Mouse (Mus musculus) MEL (cell line): Measurements from ENCODE around the gene Cracr2a. TPM values are rescaled to one million over a fixed set of nuclear protein-coding genes. Genes with fewer than 3 reads are reported as not detected.

ENCODE experiments used
- DNase-seq: peaks from one replicate; pipeline ENCODE4 v3.0.0; 2011; ENCODE audit warnings: low read depth, low spot score
- H3K27ac ChIP-seq: 2 replicates; pipeline ENCODE4 v1.5.1; 2012; ENCODE audit warnings: low read depth, mild to moderate bottlenecking, control low read depth, low read length, moderate library complexity; ENCODE audit not compliant: control insufficient read depth
- H3K27me3 ChIP-seq, 2 experiments: fragments of 150-350 bp in 1 of 2; sonication (generic) in 1 of 2; 2 replicates each; pipeline ENCODE4 v1.6.1; 2012; ENCODE audit warnings: low read length in 2 of 2, mild to moderate bottlenecking in 2 of 2, improper control_type of control experiment in 1 of 2, moderate library complexity in 1 of 2; ENCODE audit not compliant: insufficient read depth in 2 of 2, control insufficient read depth in 1 of 2
- H3K36me3 ChIP-seq, 2 experiments: 2 replicates each; pipeline ENCODE4 v1.6.1; 2012 to 2014; ENCODE audit warnings: low read length in 2 of 2, improper control_type of control experiment in 1 of 2, inconsistent platforms in 1 of 2, mild to moderate bottlenecking in 1 of 2; ENCODE audit not compliant: insufficient read depth in 2 of 2, control insufficient read depth in 1 of 2
- H3K4me1 ChIP-seq, 2 experiments: fragments of 150-350 bp in 1 of 2; sonication (generic) in 1 of 2; 2 replicates each; pipeline ENCODE4 v1.6.1; 2012; ENCODE audit warnings: low read length in 2 of 2, improper control_type of control experiment in 1 of 2, mild to moderate bottlenecking in 1 of 2; ENCODE audit not compliant: insufficient read depth in 2 of 2, control insufficient read depth in 1 of 2
- H3K4me3 ChIP-seq, 2 experiments: fragments of 150-350 bp in 1 of 2; sonication (generic) in 1 of 2; 2 replicates each; pipeline ENCODE4 v1.5.1; 2012; ENCODE audit warnings: low read depth in 2 of 2, low read length in 2 of 2, mild to moderate bottlenecking in 2 of 2, moderate library complexity in 2 of 2, control low read depth in 1 of 2, improper control_type of control experiment in 1 of 2; ENCODE audit not compliant: control insufficient read depth in 1 of 2, insufficient read depth in 1 of 2
- H3K79me2 ChIP-seq: 2 replicates; pipeline ENCODE4 v1.6.1; 2012; ENCODE audit warnings: mild to moderate bottlenecking, low read length, moderate library complexity; ENCODE audit not compliant: control insufficient read depth, poor library complexity, insufficient read depth
- H3K9ac ChIP-seq: 2 replicates; pipeline ENCODE4 v1.6.1; 2012; ENCODE audit warnings: low read depth, mild to moderate bottlenecking, control low read depth, low read length, moderate library complexity; ENCODE audit not compliant: control insufficient read depth, poor library complexity, severe bottlenecking
- H3K9me3 ChIP-seq: fragments of 150-350 bp; sonication (generic); replicated peaks from 2 replicates; pipeline ENCODE4 v1.6.1; 2012; ENCODE audit warnings: mild to moderate bottlenecking, low read length, improper control_type of control experiment, moderate library complexity; ENCODE audit not compliant: insufficient read depth
- BHLHE40 ChIP-seq: IDR thresholded peaks from 2 replicates; pipeline ENCODE4 v1.6.1; 2012; ENCODE audit warnings: low read depth, mild to moderate bottlenecking, inconsistent platforms, low read length, improper control_type of control experiment, borderline replicate concordance
- CTCF ChIP-seq, 3 experiments: IDR thresholded peaks in 2 of 3; conservative IDR thresholded peaks in 1 of 3; 2 replicates each; pipeline ENCODE4 v1.5.1; 2011 to 2012; ENCODE audit warnings: low read length in 3 of 3, low read depth in 2 of 3, mild to moderate bottlenecking in 2 of 3, improper control_type of control experiment in 1 of 3, inconsistent platforms in 1 of 3, mixed read lengths in 1 of 3, moderate library complexity in 1 of 3; ENCODE audit not compliant: control insufficient read depth in 1 of 3, insufficient read depth in 1 of 3, poor library complexity in 1 of 3, severe bottlenecking in 1 of 3
- GATA1 ChIP-seq: IDR thresholded peaks from 2 replicates; pipeline ENCODE4 v1.6.1; 2011; ENCODE audit warnings: low read depth, low read length, improper control_type of control experiment
- HCFC1 ChIP-seq: IDR thresholded peaks from 2 replicates; pipeline ENCODE4 v1.6.1; 2012; ENCODE audit warnings: low read depth, mild to moderate bottlenecking, inconsistent platforms, low read length, improper control_type of control experiment, moderate library complexity
- MAFK ChIP-seq: IDR thresholded peaks from 2 replicates; pipeline ENCODE4 v1.6.1; 2011; ENCODE audit warnings: low read depth, mild to moderate bottlenecking, low read length, improper control_type of control experiment, borderline replicate concordance
- MAX ChIP-seq: IDR thresholded peaks from 2 replicates; pipeline ENCODE4 v1.6.1; 2011; ENCODE audit warnings: low read length, improper control_type of control experiment
- MEF2A ChIP-seq: IDR thresholded peaks from 2 replicates; pipeline ENCODE4 v1.6.1; 2014; ENCODE audit warnings: low read depth, mild to moderate bottlenecking, inconsistent platforms, low read length, improper control_type of control experiment; ENCODE audit not compliant: poor library complexity, insufficient replicate concordance, severe bottlenecking; ENCODE audit errors: extremely low read depth
- MXI1 ChIP-seq: IDR thresholded peaks from 2 replicates; pipeline ENCODE4 v1.6.1; 2011; ENCODE audit warnings: mild to moderate bottlenecking, low read depth, low read length, improper control_type of control experiment
- NELFE ChIP-seq: IDR thresholded peaks from 2 replicates; pipeline ENCODE4 v1.6.1; 2011; ENCODE audit warnings: low read depth, low read length, improper control_type of control experiment
- NRF1 ChIP-seq: IDR thresholded peaks from 2 replicates; pipeline ENCODE4 v1.6.1; 2014; ENCODE audit warnings: low read depth, mild to moderate bottlenecking, inconsistent platforms, low read length, improper control_type of control experiment, moderate library complexity; ENCODE audit not compliant: poor library complexity, insufficient read depth, severe bottlenecking
- POLR2A ChIP-seq, 2 experiments: IDR thresholded peaks; 2 replicates each; pipeline ENCODE4 v1.6.1; 2011 to 2012; ENCODE audit warnings: low read length in 2 of 2, mild to moderate bottlenecking in 2 of 2, control low read depth in 1 of 2, improper control_type of control experiment in 1 of 2, low read depth in 1 of 2, moderate library complexity in 1 of 2; ENCODE audit not compliant: control insufficient read depth in 1 of 2, insufficient read depth in 1 of 2, poor library complexity in 1 of 2
- POLR2AphosphoS2 ChIP-seq: IDR thresholded peaks from 2 replicates; pipeline ENCODE4 v1.6.1; 2011; ENCODE audit warnings: low read length, improper control_type of control experiment
- RAD21 ChIP-seq: IDR thresholded peaks from 2 replicates; pipeline ENCODE4 v1.6.1; 2011; ENCODE audit warnings: mild to moderate bottlenecking, low read depth, low read length, improper control_type of control experiment
- SMC3 ChIP-seq: IDR thresholded peaks from 2 replicates; pipeline ENCODE4 v1.6.1; 2011; ENCODE audit warnings: low read depth, low read length, improper control_type of control experiment
- TAL1 ChIP-seq: IDR thresholded peaks from 2 replicates; pipeline ENCODE4 v1.6.1; 2012; ENCODE audit warnings: mild to moderate bottlenecking, inconsistent platforms, low read length, moderate library complexity, mixed read lengths
- TBP ChIP-seq: IDR thresholded peaks from 2 replicates; pipeline ENCODE4 v1.8.0; 2011; ENCODE audit warnings: low read depth, low read length, improper control_type of control experiment
- USF1 ChIP-seq: IDR thresholded peaks from 2 replicates; pipeline ENCODE4 v1.6.1; 2014; ENCODE audit warnings: low read depth, mild to moderate bottlenecking, inconsistent platforms, low read length, improper control_type of control experiment, moderate library complexity
- USF2 ChIP-seq, 2 experiments: IDR thresholded peaks; 2 replicates each; pipeline ENCODE4 v1.6.1; 2011 to 2012; ENCODE audit warnings: improper control_type of control experiment in 2 of 2, low read length in 2 of 2, borderline replicate concordance in 1 of 2, inconsistent platforms in 1 of 2, low read depth in 1 of 2, mild to moderate bottlenecking in 1 of 2; ENCODE audit not compliant: insufficient read depth in 1 of 2
- ZC3H11A ChIP-seq: IDR thresholded peaks from 2 replicates; pipeline ENCODE4 v1.6.1; 2012; ENCODE audit warnings: low read depth, mild to moderate bottlenecking, inconsistent platforms, low read length, improper control_type of control experiment
- ZKSCAN1 ChIP-seq: IDR thresholded peaks from 2 replicates; pipeline ENCODE4 v1.6.1; 2012; ENCODE audit warnings: low read depth, mild to moderate bottlenecking, inconsistent platforms, low read length, improper control_type of control experiment, moderate library complexity
- polyA plus RNA-seq, 2 experiments: library from polyadenylated mRNA; stranded (reverse) in 1 of 2; unstranded in 1 of 2; fragments of >175 nt in 1 of 2; fragments of >200 nt in 1 of 2; gene quantifications; 2 replicates each; pipeline versions ENCODE4 v1.2.1 to v1.2.4; 2012; ENCODE audit warnings: low replicate concordance in 2 of 2, low read depth in 1 of 2; ENCODE audit not compliant: insufficient read length in 2 of 2, insufficient read depth in 1 of 2, missing spikeins in 1 of 2
- total RNA-seq: library from RNA; depleted of rRNA; stranded (reverse); fragments of 300-350 nt; gene quantifications from 2 replicates; pipeline ENCODE4 v1.2.3, GENCODE M21; 2012

The Cracr2a gene
- total and polyA plus RNA-seq, 3 experiments = 2.2 to 3.1 TPM; not detected in 1

- H3K36me3 ChIP-seq = no peaks in the 10 kb centered on the region; a peak in 1 of 4 replicates
- no peaks in the 10 kb centered on the region for H3K27me3 ChIP-seq
- H3K4me3 ChIP-seq = no peak overlapping the region
- TF ChIP-seq NELFE = no peak
- TF ChIP-seq ZKSCAN1 = no peak
- no peak for TF ChIP-seq RAD21
- no peak for TF ChIP-seq HCFC1
- no peak for TF ChIP-seq TBP
- no peak for TF ChIP-seq MAX
- TF ChIP-seq MXI1 = no peak
- peaks cover 0 to 3% of the 10 kb centered on the region in 2 experiments; a peak in 1 of 4 replicates for H3K4me1 ChIP-seq
- DNase-seq = no peak
- H3K27ac ChIP-seq = no peak overlapping the region
- no peaks in the 10 kb centered on the region for H3K9me3 ChIP-seq
- no peak overlapping the region for H3K9ac ChIP-seq
- H3K79me2 ChIP-seq = no peaks in the 10 kb centered on the region
Measured at GRCm38 (mm10) chr6:127614083-127614984, 53.2 kb downstream of the Cracr2a start.

DNA sequence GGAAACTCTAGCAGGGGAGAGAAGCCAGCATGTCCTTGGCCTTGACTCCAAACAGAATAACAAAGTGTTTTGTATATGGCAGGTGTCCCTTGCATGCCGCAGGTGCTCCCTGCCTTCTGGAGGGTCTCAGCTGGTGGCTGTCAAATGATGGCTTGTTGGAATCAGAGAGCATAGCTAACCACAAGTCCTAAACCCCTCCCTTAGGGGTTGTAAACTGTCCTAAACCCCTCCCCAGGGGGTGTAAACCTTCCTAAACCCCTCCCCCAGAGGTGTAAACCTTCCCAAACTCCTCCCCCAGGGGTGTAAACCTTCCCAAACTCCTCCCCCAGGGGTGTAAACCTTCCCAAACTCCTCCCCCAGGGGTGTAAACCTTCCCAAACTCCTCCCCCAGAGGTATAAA is 55.5 kb downstream of the Cracr2a start:
- no peaks in the 10 kb centered on the region for H3K27me3 ChIP-seq
- no peaks in the 10 kb centered on the region for H3K4me1 ChIP-seq
- TF ChIP-seq NELFE (no peak), MAX (no peak), ZC3H11A (no peak), USF2 (IDR thresholded peaks at IDR 0.05; ENCODE audit: borderline replicate concordance in 1 of 2, insufficient read depth in 1 of 2, low read depth in 1 of 2, low read length in 2 of 2) (no peak), USF1 (no peak), TAL1 (no peak), BHLHE40 (no peak), POLR2A (IDR thresholded peaks at IDR 0.05; ENCODE audit: control insufficient read depth in 1 of 2, insufficient read depth in 1 of 2, low read depth in 1 of 2, low read length in 2 of 2, poor library complexity in 1 of 2) (no peak), GATA1 (no peak), POLR2AphosphoS2 (no peak), RAD21 (no peak), NRF1 (no peak), MEF2A (no peak), SMC3 (no peak), CTCF (IDR thresholded peaks at IDR 0.05 in 2 of 3, conservative IDR thresholded peaks at IDR 0.05 in 1 of 3; ENCODE audit: control insufficient read depth in 1 of 3, insufficient read depth in 1 of 3, low read depth in 2 of 3, low read length in 3 of 3, poor library complexity in 1 of 3, severe bottlenecking in 1 of 3) (no peak), MAFK (no peak), MXI1 (no peak)
- no peaks in the 10 kb centered on the region for H3K9me3 ChIP-seq
- H3K36me3 ChIP-seq = no peaks in the 10 kb centered on the region
- H3K79me2 ChIP-seq = no peaks in the 10 kb centered on the region
- DNase-seq = no peak
- no peak overlapping the region for H3K9ac ChIP-seq
- no peak overlapping the region for H3K4me3 ChIP-seq
- H3K27ac ChIP-seq = no peak overlapping the region
